Mouse (Mus musculus) lung, embryonic 14.5 days (tissue): Measurements from ENCODE around the gene Arhgef10l. TPM values are rescaled to one million over a fixed set of nuclear protein-coding genes. Genes with fewer than 3 reads are reported as not detected.

ENCODE experiments used
- ATAC-seq: fragments of 200-750 bp; cut with Nextera tagmentation; 2 replicates; pipeline ENCODE4 v1.8.0; 2017; ENCODE audit warnings: mild to moderate bottlenecking, moderate TSS enrichment, moderate library complexity; ENCODE audit not compliant: insufficient read depth
- DNase-seq: peaks from one replicate; pipeline ENCODE4 v3.0.0-alpha.2; 2015
- H3K27ac ChIP-seq: fragments of 300-500 bp; sonication (generic); 2 replicates; pipeline ENCODE4 v1.5.1; 2014; ENCODE audit warnings: low read depth, mild to moderate bottlenecking, moderate library complexity
- H3K27me3 ChIP-seq: fragments of 300-500 bp; sonication (generic); 2 replicates; pipeline ENCODE4 v1.6.1; 2014; ENCODE audit warnings: low read length, control low read depth; ENCODE audit not compliant: insufficient read depth
- H3K36me3 ChIP-seq: fragments of 300-500 bp; sonication (generic); 2 replicates; pipeline ENCODE4 v1.6.1; 2014; ENCODE audit warnings: control low read depth; ENCODE audit not compliant: insufficient read depth
- H3K4me1 ChIP-seq: fragments of 300-500 bp; sonication (generic); 2 replicates; pipeline ENCODE4 v1.6.1; 2014; ENCODE audit warnings: antibody characterized with exemption, control low read depth; ENCODE audit not compliant: insufficient read depth
- H3K4me2 ChIP-seq: fragments of 300-500 bp; sonication (generic); 2 replicates; pipeline ENCODE4 v1.6.1; 2014; ENCODE audit warnings: mild to moderate bottlenecking
- H3K4me3 ChIP-seq: fragments of 300-500 bp; sonication (generic); 2 replicates; pipeline ENCODE4 v1.5.1; 2014; ENCODE audit warnings: low read depth, low read length
- H3K9ac ChIP-seq: fragments of 300-500 bp; sonication (generic); 2 replicates; pipeline ENCODE4 v1.6.1; 2014
- H3K9me3 ChIP-seq: fragments of 300-500 bp; sonication (generic); 2 replicates; pipeline ENCODE4 v1.6.1; 2016; ENCODE audit warnings: low read depth, low read length, control low read depth
- CTCF ChIP-seq: IDR thresholded peaks from 2 replicates; pipeline ENCODE4 v1.5.1; 2016; ENCODE audit warnings: antibody characterized with exemption, low read depth
- WGBS: fragments of 180-500 bp; shearing (Covaris S2); extraction: QIAGEN DNeasy Blood & Tissue Kit; methylation state at CpG from one replicate; pipeline ENCODE4 v1.1.7; 2014; 5-methylcytosine and 5-hydroxymethylcytosine counted together
- polyA plus RNA-seq: library from polyadenylated mRNA; unstranded; fragments of >200 nt; fragmentation: Nextera tagmentation; extraction: Ambion mirVana; gene quantifications from 2 replicates; pipeline ENCODE4 v1.2.1, GENCODE M21; 2014

Arhgef10l gene
- polyA plus RNA-seq, 1 experiment from 2014 or later: 16.1 TPM

- Histone ChIP-seq H3K27me3 (no peaks in the 10 kb centered on the region), H3K36me3 (peaks cover 9% of the 10 kb centered on the region; the same call in 1 of the 2 replicates), H3K4me3 (peak overlapping the region; percentile 65), H3K4me1 (peaks cover 4% of the 10 kb centered on the region; the same call in 1 of the 2 replicates), H3K4me2 (peak overlapping the region; percentile 84), H3K27ac (peak overlapping the region; percentile 94), H3K9ac (peak overlapping the region; percentile 95), H3K9me3 (no peaks in the 10 kb centered on the region)
- WGBS: 1% methylated on average over 38 of the region's 50 CpGs
- TF ChIP-seq CTCF: no peak
- ATAC-seq (peak; percentile 77), DNase-seq (peak; percentile 72)
Measured at GRCm38 (mm10) chr4:140648443-140649206, 17.2 kb downstream of the Arhgef10l start.

DNA sequence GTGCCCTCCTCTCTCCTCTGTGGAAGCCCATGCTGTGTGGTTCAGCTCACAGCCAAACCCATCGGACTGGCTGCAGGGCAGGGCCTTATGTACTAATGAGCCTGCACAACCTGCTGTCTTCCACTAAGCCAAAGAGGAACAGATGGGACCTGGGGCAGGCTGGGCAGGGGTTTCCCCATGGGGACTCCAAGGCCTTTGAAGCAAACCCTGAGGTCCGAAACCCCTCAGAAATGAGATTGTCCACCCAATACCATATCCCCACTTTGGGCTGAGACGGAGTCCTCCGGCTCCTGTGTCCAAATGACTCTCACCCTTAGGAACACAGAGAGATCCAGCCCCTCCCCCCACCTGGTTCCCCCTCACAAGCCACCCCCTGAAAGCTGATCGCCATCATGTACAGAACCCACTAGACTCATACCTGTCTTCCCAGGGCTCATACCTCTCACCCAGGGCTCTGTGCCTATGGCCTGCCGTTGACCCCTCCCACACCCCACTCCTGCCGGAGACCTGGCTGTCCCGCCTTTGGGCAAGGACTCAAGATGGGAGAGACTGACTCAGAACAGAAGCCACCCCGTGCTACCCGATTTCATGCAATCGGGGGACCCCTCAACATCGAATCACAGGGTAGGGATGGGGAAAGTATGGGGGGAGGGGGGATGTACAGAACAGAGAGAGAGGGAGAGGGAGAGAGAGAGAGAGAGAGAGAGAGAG is 17.9 kb downstream of the Arhgef10l start:
- peaks cover 4% of the 10 kb centered on the region; the same call in 1 of the 2 replicates for H3K4me1 ChIP-seq
- WGBS: 7% methylated on average over 12 of the region's 12 CpGs
- peaks cover 9% of the 10 kb centered on the region; the same call in 1 of the 2 replicates for H3K36me3 ChIP-seq
- H3K4me2 ChIP-seq: peak overlapping the region; percentile 84
- no peaks in the 10 kb centered on the region for H3K27me3 ChIP-seq
- peak; percentile 59 for DNase-seq
- peak; percentile 55 for ATAC-seq
- H3K9me3 ChIP-seq: no peaks in the 10 kb centered on the region
- TF ChIP-seq CTCF: no peak
- peak overlapping the region; percentile 95 for H3K9ac ChIP-seq
- peak overlapping the region; percentile 94 for H3K27ac ChIP-seq
- H3K4me3 ChIP-seq: peak overlapping the region; percentile 65

DNA sequence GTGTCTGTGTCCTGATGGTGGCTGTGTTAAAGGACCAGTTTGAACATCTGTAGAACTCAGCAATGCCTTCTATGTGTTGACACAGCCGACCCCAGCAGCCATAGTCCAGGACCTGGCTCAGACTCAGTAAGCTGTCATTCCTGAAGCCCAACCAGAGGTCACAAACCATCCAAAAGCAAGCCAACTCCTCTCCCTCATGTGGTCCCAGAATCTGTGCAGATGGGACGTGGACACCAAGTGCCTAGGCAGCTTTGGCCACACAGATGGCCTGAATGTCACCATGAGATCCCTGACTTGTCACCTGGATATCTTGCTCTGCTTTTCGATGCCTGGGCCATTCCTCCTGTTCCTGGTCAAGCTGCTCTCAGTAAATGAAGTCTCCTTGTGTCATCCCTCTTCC is 20.2 kb downstream of the Arhgef10l start:
- H3K4me2 ChIP-seq: no peak overlapping the region
- peaks cover 9% of the 10 kb centered on the region; the same call in 1 of the 2 replicates for H3K36me3 ChIP-seq
- no peak overlapping the region for H3K27ac ChIP-seq
- WGBS: 69% methylated on average over 3 of the region's 3 CpGs
- no peak for TF ChIP-seq CTCF
- ATAC-seq (no peak), DNase-seq (no peak)
- H3K4me1 ChIP-seq: peaks cover 4% of the 10 kb centered on the region; the same call in 1 of the 2 replicates
- H3K27me3 ChIP-seq: no peaks in the 10 kb centered on the region
- H3K9me3 ChIP-seq: peaks cover 3% of the 10 kb centered on the region; the same call in 1 of the 2 replicates
- no peak overlapping the region for H3K9ac ChIP-seq
- H3K4me3 ChIP-seq: no peak overlapping the region

- ATAC-seq (no peak), DNase-seq (no peak)
- WGBS: 42% methylated on average over 3 of the region's 3 CpGs
- no peak overlapping the region for H3K9ac ChIP-seq
- H3K27me3 ChIP-seq: no peaks in the 10 kb centered on the region
- no peak overlapping the region for H3K27ac ChIP-seq
- peaks cover 10% of the 10 kb centered on the region; the same call in 1 of the 2 replicates for H3K36me3 ChIP-seq
- TF ChIP-seq CTCF: no peak
- H3K4me2 ChIP-seq: no peak overlapping the region
- peaks cover 4% of the 10 kb centered on the region; the same call in 1 of the 2 replicates for H3K4me1 ChIP-seq
- H3K9me3 ChIP-seq: peaks cover 3% of the 10 kb centered on the region; the same call in 1 of the 2 replicates
- no peak overlapping the region for H3K4me3 ChIP-seq
Measured at GRCm38 (mm10) chr4:140644701-140645100, 21.1 kb downstream of the Arhgef10l start.

DNA sequence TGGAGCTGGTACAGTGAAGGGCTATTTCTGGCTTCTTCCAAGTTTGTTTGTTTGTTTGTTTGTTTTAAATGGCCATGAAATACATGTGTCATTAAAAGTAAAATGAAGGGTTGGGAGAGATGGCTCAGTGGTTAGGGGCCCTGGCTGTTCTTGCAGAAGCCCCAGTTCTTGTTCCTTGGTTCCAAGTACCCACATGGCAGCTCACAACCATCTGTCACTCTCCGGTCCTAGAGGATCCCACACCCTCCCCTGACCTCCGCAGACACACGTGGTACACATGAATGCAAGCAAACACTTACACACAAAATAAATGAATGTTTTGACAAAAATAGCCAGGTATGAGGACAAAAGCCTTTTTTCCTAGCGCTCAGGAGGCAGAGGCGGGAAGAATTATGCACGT is 21.5 kb downstream of the Arhgef10l start:
- no peak overlapping the region for H3K27ac ChIP-seq
- no peaks in the 10 kb centered on the region for H3K27me3 ChIP-seq
- no peak overlapping the region for H3K9ac ChIP-seq
- DNase-seq (no peak), ATAC-seq (no peak)
- TF ChIP-seq CTCF: no peak
- H3K36me3 ChIP-seq: peaks cover 15% of the 10 kb centered on the region; the same call in 1 of the 2 replicates
- H3K4me1 ChIP-seq: peaks cover 3% of the 10 kb centered on the region; the same call in 1 of the 2 replicates
- H3K4me3 ChIP-seq: no peak overlapping the region
- H3K4me2 ChIP-seq: no peak overlapping the region
- H3K9me3 ChIP-seq: peaks cover 3% of the 10 kb centered on the region; the same call in 1 of the 2 replicates
- WGBS: 71% methylated on average over 6 of the region's 6 CpGs

- WGBS: 80% methylated on average over 4 of the region's 4 CpGs
- peaks cover 17% of the 10 kb centered on the region; the same call in 1 of the 2 replicates for H3K36me3 ChIP-seq
- no peaks in the 10 kb centered on the region for H3K4me1 ChIP-seq
- no peak overlapping the region for H3K4me2 ChIP-seq
- TF ChIP-seq CTCF: no peak
- H3K27me3 ChIP-seq: no peaks in the 10 kb centered on the region
- H3K27ac ChIP-seq: peak overlapping the region; percentile 1; the same call in 1 of the 2 replicates
- DNase-seq: no peak
- H3K9me3 ChIP-seq: peaks cover 3% of the 10 kb centered on the region; the same call in 1 of the 2 replicates
- no peak overlapping the region for H3K9ac ChIP-seq
- no peak for ATAC-seq
- H3K4me3 ChIP-seq: no peak overlapping the region
Measured at GRCm38 (mm10) chr4:140642378-140642777, 23.4 kb downstream of the Arhgef10l start.
